Mouse (Mus musculus): ENCODE data around the gene U90926. TPM values are rescaled to one million over a fixed set of nuclear protein-coding genes. Genes with fewer than 3 reads are reported as not detected.

U90926 gene
- polyA plus RNA-seq (2015; fragmentation: Nextera tagmentation; extraction: Ambion mirVana) = not detected in 2 replicates

DNA sequence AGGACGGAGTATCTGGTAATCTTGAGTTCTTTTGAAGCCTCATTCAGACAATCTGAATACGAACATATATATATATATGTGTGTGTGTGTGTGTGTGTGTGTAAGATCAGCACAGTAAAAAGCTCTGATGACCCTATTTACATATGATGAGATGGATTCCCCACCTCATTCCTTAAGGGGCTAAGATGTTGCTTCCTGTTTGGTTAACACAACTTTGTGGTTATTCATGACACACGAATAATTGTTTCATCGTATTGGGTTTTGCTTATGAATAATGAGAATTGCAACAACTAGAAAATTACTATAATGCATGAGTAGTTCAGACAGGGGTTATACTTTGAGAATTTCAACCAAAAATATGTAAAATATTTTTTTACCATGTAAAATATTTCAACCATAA, at the start of gene U90926:
Gene U90926 (minus strand): TSS at position 101 of the 400 bp plus-strand sequence.
- no peak within 1 kb of the TSS for H3K4me3 ChIP-seq
- H3K9ac ChIP-seq = no peak within 1 kb of the TSS
- no peak for ATAC-seq (ENCODE audit: borderline replicate concordance, extremely low read depth, low FRiP score, low TSS enrichment)
- no peaks in the 10 kb centered on the region for H3K4me1 ChIP-seq
- H3K27me3 ChIP-seq = no peaks in the 10 kb centered on the region
- H3K36me3 ChIP-seq = no peaks in the 10 kb centered on the region
- WGBS = 84% methylated on average over 4 of the region's 4 CpGs
- H3K4me2 ChIP-seq = no peak within 1 kb of the TSS
- H3K27ac ChIP-seq = no peak within 1 kb of the TSS
- H3K9me3 ChIP-seq = no peaks in the 10 kb centered on the region

- 28% methylated on average over 4 of the region's 4 CpGs for WGBS
- 0 out of 2 replicates have a peak, but pooled peaks cover 5% of the 10 kb centered on the region for H3K4me1 ChIP-seq
- H3K4me2 ChIP-seq = no peak overlapping the region
- peak; percentile 41; the same call in 1 of the 2 replicates for ATAC-seq (ENCODE audit: borderline replicate concordance, extremely low read depth, low FRiP score, low TSS enrichment)
- no peaks in the 10 kb centered on the region for H3K9me3 ChIP-seq
- H3K4me3 ChIP-seq = no peak overlapping the region
- H3K27me3 ChIP-seq = no peaks in the 10 kb centered on the region
- no peaks in the 10 kb centered on the region for H3K36me3 ChIP-seq
- no peak overlapping the region for H3K27ac ChIP-seq
- no peak overlapping the region for H3K9ac ChIP-seq
Measured at GRCm38 (mm10) chr5:92263761-92264359, 48.7 kb upstream of the U90926 start.

DNA sequence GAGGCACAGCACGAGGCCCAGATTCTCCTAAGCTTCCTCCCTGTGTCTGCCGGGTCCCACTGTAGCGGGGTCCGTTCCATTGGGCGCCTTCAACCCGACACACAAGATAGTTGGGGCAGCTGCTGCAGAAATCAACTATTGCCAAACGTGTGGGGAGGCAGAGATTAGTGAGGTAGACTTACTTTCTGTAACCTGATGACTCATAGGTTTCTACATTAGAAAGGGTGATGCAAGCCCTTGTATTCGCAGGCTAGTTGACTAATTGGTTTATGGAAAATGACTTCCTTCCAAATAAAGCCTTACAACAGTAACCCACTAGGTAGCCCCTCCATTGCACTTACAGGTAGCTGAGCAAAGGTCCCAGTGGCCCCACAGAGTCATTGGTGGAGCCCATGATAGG, 47.4 kb upstream of the U90926 start:
- Histone ChIP-seq H3K9me3 (no peaks in the 10 kb centered on the region), H3K4me3 (no peak overlapping the region), H3K36me3 (no peaks in the 10 kb centered on the region), H3K27me3 (no peaks in the 10 kb centered on the region), H3K4me2 (no peak overlapping the region), H3K9ac (no peak overlapping the region), H3K4me1 (0 out of 2 replicates have a peak, but pooled peaks cover 5% of the 10 kb centered on the region), H3K27ac (no peak overlapping the region)
- WGBS = 84% methylated on average over 8 of the region's 8 CpGs
- ATAC-seq (ENCODE audit: borderline replicate concordance, extremely low read depth, low FRiP score, low TSS enrichment) = no peak

GRCm38 (mm10) chr5:92256218-92256617, 41.0 kb upstream of the U90926 start, which contains the start of gene Ppef2:
Gene Ppef2 (minus strand): TSS chr5:92256278.
- WGBS = 20% methylated on average over 6 of the region's 6 CpGs
- Histone ChIP-seq H3K4me3 (no peak within 1 kb of the TSS), H3K27ac (no peak within 1 kb of the TSS), H3K4me2 (no peak within 1 kb of the TSS), H3K27me3 (no peaks in the 10 kb centered on the region), H3K9ac (no peak within 1 kb of the TSS), H3K9me3 (no peaks in the 10 kb centered on the region), H3K36me3 (no peaks in the 10 kb centered on the region), H3K4me1 (0 out of 2 replicates have a peak, but pooled peaks cover 5% of the 10 kb centered on the region)
- no peak; the same call in 1 of the 2 replicates for ATAC-seq (ENCODE audit: borderline replicate concordance, extremely low read depth, low FRiP score, low TSS enrichment)

GRCm38 (mm10) chr5:92254476-92254875, 39.3 kb upstream of the U90926 start:
- H3K4me2 ChIP-seq = no peak overlapping the region
- no peak overlapping the region for H3K27ac ChIP-seq
- no peaks in the 10 kb centered on the region for H3K36me3 ChIP-seq
- WGBS = 58% methylated on average over 6 of the region's 6 CpGs
- no peak overlapping the region for H3K9ac ChIP-seq
- no peaks in the 10 kb centered on the region for H3K9me3 ChIP-seq
- H3K4me3 ChIP-seq = no peak overlapping the region
- H3K27me3 ChIP-seq = no peaks in the 10 kb centered on the region
- no peak for ATAC-seq (ENCODE audit: borderline replicate concordance, extremely low read depth, low FRiP score, low TSS enrichment)
- 0 out of 2 replicates have a peak, but pooled peaks cover 5% of the 10 kb centered on the region for H3K4me1 ChIP-seq

DNA sequence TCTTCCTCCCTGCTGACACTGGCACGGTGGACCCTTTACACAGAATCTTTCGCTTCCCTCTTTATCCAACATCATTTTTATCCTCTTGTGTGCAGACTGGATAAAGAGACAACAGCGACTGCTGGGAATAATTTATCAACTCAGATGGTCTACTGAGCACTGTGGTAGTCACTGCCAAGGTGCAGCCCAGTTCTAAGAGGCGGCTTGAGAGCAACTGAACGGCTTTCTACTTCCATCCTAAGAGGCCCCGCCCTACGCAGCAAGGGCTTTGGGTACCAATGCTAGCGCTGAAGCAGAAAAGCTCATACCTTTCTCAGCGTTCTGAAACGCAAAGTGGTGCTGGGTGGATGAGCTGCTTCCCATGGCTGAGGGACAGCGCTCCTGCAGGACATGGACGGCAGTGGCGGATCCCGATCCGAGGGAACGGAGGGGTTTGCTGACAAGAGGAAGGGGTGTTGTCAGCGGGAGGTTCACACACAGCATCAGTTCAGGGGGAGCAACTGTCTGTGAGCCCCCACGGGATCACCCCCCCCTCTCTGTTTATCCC, 37.7 kb upstream of the U90926 start:
- ATAC-seq (ENCODE audit: borderline replicate concordance, extremely low read depth, low FRiP score, low TSS enrichment) = no peak; the same call in 1 of the 2 replicates
- 0 out of 2 replicates have a peak, but pooled peaks cover 5% of the 10 kb centered on the region for H3K4me1 ChIP-seq
- no peak overlapping the region for H3K4me2 ChIP-seq

GRCm38 (mm10) chr5:92252031-92252430, 36.8 kb upstream of the U90926 start:
- Histone ChIP-seq H3K36me3 (no peaks in the 10 kb centered on the region), H3K4me3 (no peak overlapping the region), H3K27me3 (no peaks in the 10 kb centered on the region), H3K4me2 (no peak overlapping the region), H3K9ac (no peak overlapping the region), H3K9me3 (no peaks in the 10 kb centered on the region), H3K27ac (no peak overlapping the region), H3K4me1 (0 out of 2 replicates have a peak, but pooled peaks cover 5% of the 10 kb centered on the region)
- no peak for ATAC-seq (ENCODE audit: borderline replicate concordance, extremely low read depth, low FRiP score, low TSS enrichment)
- WGBS = 82% methylated on average over 6 of the region's 6 CpGs

More for the DNA sequence above, 37.7 kb upstream of the U90926 start:
- Histone ChIP-seq H3K27ac (no peak overlapping the region), H3K9me3 (no peaks in the 10 kb centered on the region), H3K4me3 (no peak overlapping the region), H3K9ac (no peak overlapping the region), H3K27me3 (no peaks in the 10 kb centered on the region), H3K36me3 (no peaks in the 10 kb centered on the region)
- WGBS = 14% methylated on average over 18 of the region's 18 CpGs

DNA sequence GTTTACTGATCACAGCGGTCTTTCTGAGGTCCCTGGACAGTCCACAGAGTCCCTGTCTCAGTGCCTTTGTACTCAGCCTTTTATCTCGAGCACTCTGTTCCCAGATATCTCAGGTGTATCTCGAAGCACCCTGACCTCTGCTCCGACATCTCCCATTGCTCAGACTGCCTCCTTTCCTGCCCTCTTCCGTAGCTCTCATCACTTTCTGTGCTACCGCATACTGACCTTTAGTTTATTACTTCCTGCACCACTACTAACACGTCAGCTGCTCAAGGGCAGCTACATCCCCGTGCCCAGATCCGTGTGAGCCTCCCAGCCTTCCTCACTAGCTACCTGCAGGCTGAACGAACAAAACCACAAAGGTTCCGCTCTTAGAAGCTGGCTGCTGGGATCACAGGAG, 33.4 kb upstream of the U90926 start:
- no peaks in the 10 kb centered on the region for H3K9me3 ChIP-seq
- no peak for ATAC-seq (ENCODE audit: borderline replicate concordance, extremely low read depth, low FRiP score, low TSS enrichment)
- WGBS = 76% methylated on average over 11 of the region's 11 CpGs

GRCm38 (mm10) chr5:92245483-92245882, 30.3 kb upstream of the U90926 start:
- Histone ChIP-seq H3K27me3 (no peaks in the 10 kb centered on the region), H3K9ac (no peak overlapping the region), H3K9me3 (no peaks in the 10 kb centered on the region), H3K4me3 (no peak overlapping the region), H3K4me1 (no peaks in the 10 kb centered on the region), H3K36me3 (no peaks in the 10 kb centered on the region), H3K27ac (no peak overlapping the region), H3K4me2 (no peak overlapping the region)
- no peak for ATAC-seq (ENCODE audit: borderline replicate concordance, extremely low read depth, low FRiP score, low TSS enrichment)
- 87% methylated on average over 9 of the region's 9 CpGs for WGBS

More for the DNA sequence above, 33.4 kb upstream of the U90926 start:
- H3K4me3 ChIP-seq = no peak overlapping the region
- H3K9ac ChIP-seq = no peak overlapping the region
- no peaks in the 10 kb centered on the region for H3K27me3 ChIP-seq
- H3K27ac ChIP-seq = no peak overlapping the region
- no peak overlapping the region for H3K4me2 ChIP-seq
- no peaks in the 10 kb centered on the region for H3K36me3 ChIP-seq
- H3K4me1 ChIP-seq = 0 out of 2 replicates have a peak, but pooled peaks cover 5% of the 10 kb centered on the region

GRCm38 (mm10) chr5:92244900-92245299, 29.7 kb upstream of the U90926 start:
- Histone ChIP-seq H3K4me2 (no peak overlapping the region), H3K27ac (no peak overlapping the region), H3K9me3 (no peaks in the 10 kb centered on the region), H3K4me1 (no peaks in the 10 kb centered on the region), H3K9ac (no peak overlapping the region), H3K27me3 (no peaks in the 10 kb centered on the region), H3K4me3 (no peak overlapping the region), H3K36me3 (no peaks in the 10 kb centered on the region)
- 85% methylated on average over 2 of the region's 2 CpGs for WGBS
- ATAC-seq (ENCODE audit: borderline replicate concordance, extremely low read depth, low FRiP score, low TSS enrichment) = no peak

DNA sequence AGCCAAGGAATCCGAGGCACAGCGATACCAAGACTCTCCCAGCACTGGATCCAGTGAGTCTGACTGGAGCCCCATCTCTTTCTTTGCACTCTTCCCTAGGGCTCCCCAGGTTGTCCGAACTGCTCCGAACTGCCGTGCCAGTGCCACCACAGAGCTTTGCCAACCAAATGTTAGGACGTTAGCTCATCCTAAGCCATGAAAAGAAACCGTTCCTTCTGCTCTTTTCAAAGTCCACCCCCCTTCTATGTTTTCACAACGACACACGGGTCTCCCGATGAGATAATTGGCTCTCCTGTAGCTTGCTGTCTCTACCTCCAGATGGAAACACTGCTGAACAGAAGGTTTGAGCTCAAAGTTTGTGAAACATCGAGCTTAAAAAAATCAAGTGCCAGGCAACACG, 25.6 kb upstream of the U90926 start:
- no peaks in the 10 kb centered on the region for H3K27me3 ChIP-seq
- no peak overlapping the region for H3K27ac ChIP-seq
- H3K4me1 ChIP-seq = no peaks in the 10 kb centered on the region
- no peaks in the 10 kb centered on the region for H3K9me3 ChIP-seq
- no peak for ATAC-seq (ENCODE audit: borderline replicate concordance, extremely low read depth, low FRiP score, low TSS enrichment)
- 89% methylated on average over 12 of the region's 12 CpGs for WGBS
- no peak overlapping the region for H3K4me3 ChIP-seq
- H3K9ac ChIP-seq = no peak overlapping the region
- no peaks in the 10 kb centered on the region for H3K36me3 ChIP-seq
- no peak overlapping the region for H3K4me2 ChIP-seq

Measured in lung, embryonic 15.5 days (tissue).